Mouse (Mus musculus): ENCODE results near the gene Cdh1.
"Not testable (repeated sequence)": the region's sequence is repeated elsewhere in the genome, so short reads cannot be mapped to it uniquely, and the experiment has no call there.

Gene Cdh1

GRCm38 (mm10) chr8:106592458-106592857, 10.7 kb upstream of the Cdh1 start:
- no peak for DNase-seq (ENCODE audit: low spot score in 2 of 2)

GRCm38 (mm10) chr8:106595623-106596022, 7.5 kb upstream of the Cdh1 start:
- not testable (repeated sequence) for DNase-seq (ENCODE audit: low spot score in 2 of 2)

GRCm38 (mm10) chr8:106597067-106597466, 6.1 kb upstream of the Cdh1 start:
- DNase-seq (ENCODE audit: low spot score in 2 of 2) = no peak

- DNase-seq (ENCODE audit: low spot score in 2 of 2) = no peak
Measured at GRCm38 (mm10) chr8:106599265-106599979, 3.7 kb upstream of the Cdh1 start.

- DNase-seq (ENCODE audit: low spot score in 2 of 2) = no peak
Measured at GRCm38 (mm10) chr8:106603933-106604332, 782 bp downstream of the Cdh1 start.

GRCm38 (mm10) chr8:106605657-106606056, 2.5 kb downstream of the Cdh1 start:
- no peak for DNase-seq (ENCODE audit: low spot score in 2 of 2)

- no peak for DNase-seq (ENCODE audit: low spot score in 2 of 2)
Measured at GRCm38 (mm10) chr8:106606121-106606520, 3.0 kb downstream of the Cdh1 start.

GRCm38 (mm10) chr8:106606601-106607145, 3.5 kb downstream of the Cdh1 start:
- DNase-seq (ENCODE audit: low spot score in 2 of 2) = no peak

- DNase-seq (ENCODE audit: low spot score in 2 of 2) = not testable (repeated sequence)
Measured at GRCm38 (mm10) chr8:106607783-106608182, 4.6 kb downstream of the Cdh1 start.

GRCm38 (mm10) chr8:106608425-106608824, 5.3 kb downstream of the Cdh1 start:
- DNase-seq (ENCODE audit: low spot score in 2 of 2) = no peak

- no peak for DNase-seq (ENCODE audit: low spot score in 2 of 2)
Measured at GRCm38 (mm10) chr8:106609076-106609903, 6.1 kb downstream of the Cdh1 start.

- DNase-seq (ENCODE audit: low spot score in 2 of 2) = no peak
Measured at GRCm38 (mm10) chr8:106610958-106611640, 7.9 kb downstream of the Cdh1 start.

- DNase-seq (ENCODE audit: low spot score in 2 of 2) = no peak
Measured at GRCm38 (mm10) chr8:106612047-106612446, 8.9 kb downstream of the Cdh1 start.

GRCm38 (mm10) chr8:106614704-106615103, 11.6 kb downstream of the Cdh1 start:
- DNase-seq (ENCODE audit: low spot score in 2 of 2) = no peak

- DNase-seq (ENCODE audit: low spot score in 2 of 2) = no peak
Measured at GRCm38 (mm10) chr8:106615661-106616299, 12.6 kb downstream of the Cdh1 start.

GRCm38 (mm10) chr8:106616679-106617078, 13.5 kb downstream of the Cdh1 start:
- DNase-seq (ENCODE audit: low spot score in 2 of 2) = no peak

- no peak for DNase-seq (ENCODE audit: low spot score in 2 of 2)
Measured at GRCm38 (mm10) chr8:106617196-106617595, 14.0 kb downstream of the Cdh1 start.

GRCm38 (mm10) chr8:106617865-106618264, 14.7 kb downstream of the Cdh1 start:
- DNase-seq (ENCODE audit: low spot score in 2 of 2) = no peak

GRCm38 (mm10) chr8:106618324-106618723, 15.2 kb downstream of the Cdh1 start:
- DNase-seq (ENCODE audit: low spot score in 2 of 2) = no peak

GRCm38 (mm10) chr8:106619549-106620245, 16.5 kb downstream of the Cdh1 start:
- no peak for DNase-seq (ENCODE audit: low spot score in 2 of 2)

GRCm38 (mm10) chr8:106620488-106620887, 17.3 kb downstream of the Cdh1 start:
- DNase-seq (ENCODE audit: low spot score in 2 of 2) = no peak
